Mouse (Mus musculus): ENCODE data around the gene Gm20388.
A peak's percentile ranks its signal among the peaks of the same experiment; 100 is the strongest.

Gene Gm20388

DNA sequence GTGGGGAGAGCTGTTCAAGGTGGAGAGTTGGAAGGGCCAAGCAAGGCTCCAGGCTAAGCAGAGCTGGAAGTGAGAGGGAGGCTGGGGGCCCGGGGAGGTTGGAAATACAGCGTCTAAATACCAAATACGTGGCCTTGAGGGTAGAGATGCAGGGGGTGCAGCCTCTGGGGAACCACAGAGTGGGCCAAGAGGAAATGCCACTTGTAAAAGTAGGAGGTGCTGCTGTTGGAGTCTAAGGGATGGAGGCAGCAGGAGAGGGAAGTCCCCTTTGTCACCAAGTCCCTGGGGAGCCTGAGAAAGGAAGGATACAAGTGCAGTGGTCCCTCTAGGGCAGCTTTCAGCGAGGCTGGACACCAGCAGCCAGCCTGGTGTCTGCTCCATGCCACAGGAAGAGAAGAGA lies 615.9 kb downstream of the Gm20388 start:
- no peak for DNase-seq (ENCODE audit: low spot score in 2 of 2)

DNA sequence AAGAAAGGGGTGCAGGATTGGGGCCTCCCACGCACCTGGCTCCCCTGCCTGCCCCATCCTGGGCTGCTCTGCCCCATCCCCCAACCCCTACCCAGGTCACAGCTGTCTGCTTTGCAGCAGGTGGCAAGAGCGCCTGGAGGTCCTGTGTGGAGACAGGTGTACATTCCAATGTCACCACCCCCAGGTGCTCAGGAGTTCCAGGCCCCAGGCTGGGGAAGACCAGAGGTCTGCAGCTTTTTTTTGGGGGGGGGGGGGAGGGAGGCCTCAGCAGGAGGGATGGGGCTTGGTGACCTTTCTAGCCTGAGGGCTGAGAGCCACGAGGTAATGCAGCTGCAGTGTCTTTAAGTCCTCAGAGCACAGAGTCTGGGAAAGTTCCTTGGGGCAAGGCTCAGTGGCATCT lies 617.7 kb downstream of the Gm20388 start:
- DNase-seq (ENCODE audit: low spot score in 2 of 2) = no peak

DNA sequence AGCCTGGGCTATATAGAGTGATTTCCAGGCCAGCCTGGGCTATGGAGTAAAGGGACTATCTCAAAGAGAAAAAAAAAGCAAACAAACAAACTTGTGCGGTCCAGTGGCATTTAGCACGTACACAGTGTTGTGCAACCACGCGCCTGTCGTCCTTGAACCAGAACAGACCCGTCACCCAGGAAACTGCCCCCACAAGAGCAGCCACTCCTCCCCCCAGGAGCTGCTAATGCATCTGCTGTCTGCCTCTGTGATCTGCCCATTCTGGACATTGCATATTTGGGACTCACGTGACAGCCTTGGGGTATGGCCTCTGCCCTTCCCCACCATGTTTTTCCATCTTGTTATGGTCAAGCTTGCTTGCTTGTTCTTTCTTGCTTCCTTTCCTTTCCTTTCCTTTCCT lies 618.6 kb downstream of the Gm20388 start:
- no peak for DNase-seq (ENCODE audit: low spot score in 2 of 2)

DNA sequence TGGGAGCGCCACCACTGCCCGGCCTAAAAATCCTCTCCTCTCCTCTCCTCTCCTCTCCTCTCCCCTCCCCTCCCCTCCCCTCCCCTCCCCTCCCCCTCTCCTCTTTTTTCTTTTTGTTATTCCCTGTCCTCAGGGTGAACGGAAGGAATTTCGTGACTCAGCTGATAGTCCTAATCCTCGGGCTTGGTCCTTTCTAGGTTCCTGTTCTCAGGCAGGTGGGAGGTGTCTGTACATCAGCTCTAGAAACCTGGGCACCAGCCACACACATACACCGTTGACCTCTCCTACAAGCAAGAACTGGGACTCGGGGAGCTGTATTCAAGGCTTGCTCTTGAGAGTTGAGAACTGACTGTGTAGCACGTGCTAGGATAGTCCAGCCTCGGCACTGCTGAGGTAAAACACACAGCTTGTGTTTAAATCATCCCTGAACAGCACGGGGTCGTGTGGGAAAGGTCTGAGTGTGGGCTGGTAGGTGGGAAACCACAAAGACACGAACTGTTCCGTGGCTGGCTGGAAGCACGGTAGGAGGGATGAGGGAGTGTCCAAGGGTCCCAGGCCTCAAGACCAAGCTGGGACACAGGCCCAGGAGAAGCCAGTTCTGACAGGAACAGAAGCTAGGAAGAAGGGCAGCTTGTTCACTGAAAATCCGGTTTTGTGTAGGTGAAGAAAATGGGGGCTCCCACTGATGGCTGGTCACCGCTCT lies 620.5 kb downstream of the Gm20388 start:
- no peak for DNase-seq (ENCODE audit: low spot score in 2 of 2)

DNA sequence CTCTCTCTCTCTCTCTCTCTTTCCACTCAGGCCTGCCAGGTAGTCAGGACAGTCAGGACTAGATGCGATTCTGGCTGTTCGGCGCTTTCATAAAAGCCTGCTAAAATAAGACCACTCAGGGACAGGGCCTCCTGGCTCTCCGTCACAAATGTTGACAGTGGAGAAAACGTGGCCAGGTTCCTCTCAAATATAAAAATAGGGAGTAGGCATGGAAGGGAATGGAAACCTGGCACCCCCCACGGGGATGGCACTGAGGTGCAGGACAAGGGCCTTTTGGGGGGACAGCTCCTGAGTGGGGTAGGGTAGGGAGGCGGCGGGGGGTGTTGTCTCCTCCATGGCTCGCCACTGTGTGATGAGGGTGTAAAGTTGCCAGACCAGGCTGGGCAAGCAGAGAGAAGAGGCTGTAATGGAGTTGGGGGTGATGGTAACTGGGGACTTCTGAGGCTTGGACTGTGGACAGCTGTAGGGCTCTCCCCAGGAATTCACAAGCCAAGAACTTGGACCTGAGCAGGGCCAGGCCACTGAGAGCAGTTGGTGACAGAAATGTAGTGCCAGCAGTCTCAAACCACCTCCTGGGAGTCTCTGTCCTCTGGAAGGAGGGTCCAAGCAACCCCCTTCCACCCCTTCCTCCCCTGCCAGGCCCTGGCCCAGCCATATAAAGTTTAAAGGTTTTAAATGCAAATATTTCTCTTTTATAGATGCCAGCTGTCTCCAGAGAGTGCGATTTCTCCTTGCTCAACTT lies 621.3 kb downstream of the Gm20388 start:
- no peak for DNase-seq (ENCODE audit: low spot score in 2 of 2)

DNA sequence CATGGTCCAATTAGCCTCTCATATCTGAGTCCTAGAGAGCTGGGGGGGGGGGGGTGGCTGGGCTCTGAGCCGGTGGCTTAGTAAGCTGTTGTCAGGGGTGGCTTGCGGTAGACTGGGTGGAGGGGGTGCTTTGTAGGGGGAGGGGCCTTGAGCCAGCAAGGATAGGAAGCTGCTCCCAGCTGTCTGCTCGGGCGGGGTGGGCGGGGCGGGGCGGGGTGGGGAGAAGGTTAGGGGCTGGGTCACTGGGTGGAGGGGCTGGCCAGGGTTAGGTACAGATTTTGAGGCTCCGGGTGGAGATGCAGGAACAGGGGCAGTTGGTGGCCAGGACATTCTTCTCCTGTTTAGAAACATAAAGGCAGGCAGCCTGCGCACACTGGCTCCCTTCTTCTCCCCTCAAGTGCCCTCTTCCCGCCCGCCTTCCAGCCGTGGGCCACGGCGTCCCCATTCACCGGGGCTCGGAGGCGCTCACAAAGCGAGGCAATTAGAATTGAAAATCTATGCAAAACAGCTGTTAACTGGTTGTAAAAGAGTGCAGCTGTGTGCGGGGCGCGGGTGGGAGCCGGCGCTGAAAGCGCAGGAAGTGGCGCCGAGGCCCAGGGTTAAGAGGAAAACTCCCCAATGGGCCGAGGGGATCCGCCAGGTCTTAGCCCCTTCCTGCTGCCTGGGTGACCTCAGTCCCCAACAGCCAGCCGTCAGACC lies 622.0 kb downstream of the Gm20388 start:
- DNase-seq (ENCODE audit: low spot score in 2 of 2) = peak in 1 of 2 experiments; percentile 28

DNA sequence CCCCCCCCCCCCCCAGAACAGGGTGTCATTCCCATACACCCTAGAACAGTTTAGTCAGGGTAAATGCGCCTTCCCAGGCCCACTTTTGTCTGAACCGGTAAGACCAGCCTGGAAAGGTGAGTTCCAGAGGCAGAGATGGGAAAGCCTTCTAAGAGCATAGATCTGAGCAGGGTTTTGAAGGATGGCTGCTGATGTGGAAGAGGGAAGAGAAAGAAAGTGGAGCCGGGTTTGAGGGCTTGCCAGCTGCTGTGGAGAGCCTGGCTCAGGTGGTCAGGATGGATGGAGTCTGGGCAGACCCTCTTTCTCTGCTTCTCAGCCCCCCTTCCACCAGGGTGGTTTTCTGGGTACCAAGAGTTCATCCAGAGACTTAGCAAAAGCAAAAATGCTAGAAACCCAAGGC lies 622.7 kb downstream of the Gm20388 start:
- no peak for DNase-seq (ENCODE audit: low spot score in 2 of 2)

DNA sequence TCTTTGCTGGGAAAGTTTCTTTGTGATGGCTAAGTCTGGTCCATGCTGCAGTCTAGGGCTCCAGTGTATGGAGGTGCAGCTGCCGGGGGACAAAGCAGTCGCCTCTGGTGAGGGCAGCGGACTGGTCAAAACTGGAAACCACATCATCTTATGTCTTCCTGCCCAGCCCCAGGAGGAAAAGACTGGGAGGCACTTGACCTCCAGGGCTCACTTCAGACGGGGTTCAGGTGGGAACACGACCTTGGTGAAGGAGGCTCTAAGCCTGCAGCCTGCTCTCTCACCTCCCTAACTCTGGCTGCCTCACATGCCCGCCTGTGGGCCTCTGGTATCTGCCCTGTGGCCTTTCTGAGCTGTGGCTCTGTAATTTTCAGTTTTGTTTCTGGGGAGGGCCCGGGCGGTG lies 623.4 kb downstream of the Gm20388 start:
- DNase-seq (ENCODE audit: low spot score in 2 of 2) = no peak

DNA sequence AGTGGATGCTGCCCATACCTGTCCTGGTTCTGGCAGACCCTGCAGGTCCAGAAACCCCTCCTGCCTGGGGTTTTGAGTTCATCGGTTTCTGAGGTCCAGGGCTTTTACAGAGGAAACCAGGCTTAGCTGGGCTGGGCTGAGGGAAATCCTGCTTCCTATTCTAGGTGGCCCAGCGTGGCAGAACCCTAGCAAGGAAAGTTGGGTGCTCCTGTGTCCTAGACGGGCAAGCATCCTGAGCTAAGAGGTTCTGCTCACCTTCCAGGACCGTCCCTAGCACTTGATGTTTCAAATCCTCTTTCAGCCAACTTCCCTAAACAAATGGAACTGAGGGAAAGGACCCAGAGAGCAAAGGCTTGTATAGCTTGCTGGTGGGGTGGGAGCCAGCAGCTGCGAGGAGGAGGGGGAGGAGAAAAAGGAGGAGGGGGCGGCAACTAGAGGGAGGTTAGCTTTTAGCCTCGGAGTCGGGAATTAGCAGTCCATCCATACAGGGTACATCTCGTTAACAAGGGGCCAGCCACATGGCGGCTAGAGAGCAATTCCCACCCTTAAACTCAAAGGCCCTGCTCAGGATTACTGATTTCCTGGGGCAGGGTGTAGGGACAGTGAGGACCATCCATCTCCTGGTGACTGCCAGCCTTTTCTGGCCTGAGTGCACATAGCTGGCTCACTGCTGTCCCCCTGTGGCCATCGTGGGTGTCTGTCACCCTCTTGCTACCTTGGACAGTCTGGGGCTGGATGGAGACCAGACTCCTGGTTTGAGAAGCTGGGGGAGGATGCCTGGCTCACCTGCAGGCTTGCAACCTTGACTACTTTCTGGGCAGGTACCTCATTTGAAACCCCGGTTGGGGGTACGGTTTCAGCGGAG lies 624.1 kb downstream of the Gm20388 start:
- peak; percentile 64 to 75 for DNase-seq (ENCODE audit: low spot score in 2 of 2)

DNA sequence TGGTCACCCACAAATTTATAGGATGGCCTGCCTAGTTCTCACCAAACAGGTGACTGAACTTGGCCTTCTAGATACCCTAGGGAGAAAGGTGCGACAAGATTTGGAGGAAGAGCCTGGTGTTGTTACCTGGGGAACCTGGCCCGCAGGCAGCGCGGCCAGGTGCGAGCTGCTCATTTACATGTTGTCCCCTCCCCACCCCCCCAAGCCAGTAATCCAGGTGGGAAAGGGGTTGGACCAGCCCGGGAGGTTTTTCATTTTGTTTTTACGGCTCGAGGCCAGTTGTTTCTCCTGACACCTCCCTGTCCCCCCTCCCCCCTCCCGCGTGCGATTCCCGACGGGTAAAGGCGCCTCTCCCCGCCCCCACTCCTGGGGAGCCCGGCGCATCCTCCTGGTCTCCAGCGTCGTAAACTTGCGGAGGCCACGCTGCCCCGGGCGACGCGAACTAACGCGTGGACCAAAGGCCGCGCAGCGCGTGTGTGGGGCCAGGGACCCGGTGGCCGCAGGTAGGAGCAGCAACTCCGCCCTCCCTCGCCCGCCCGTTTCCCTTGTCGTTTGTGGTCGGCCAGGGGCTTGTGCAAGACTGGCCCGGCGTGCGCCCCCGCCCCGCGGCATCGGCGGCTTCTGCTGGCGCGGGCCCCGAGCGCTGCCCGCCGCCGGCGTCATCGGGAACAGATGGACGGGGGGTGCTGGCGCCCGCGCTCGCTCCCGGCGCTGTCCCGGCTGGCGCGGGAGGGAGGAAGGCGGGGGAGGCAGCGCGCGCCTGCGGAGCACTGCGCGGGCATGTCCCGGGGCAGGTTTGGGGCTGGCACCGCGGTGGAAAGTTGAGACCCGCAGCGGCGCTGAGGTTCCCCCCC lies 625.0 kb downstream of the Gm20388 start:
- DNase-seq (ENCODE audit: low spot score in 2 of 2) = peak; percentile 32 to 35

DNA sequence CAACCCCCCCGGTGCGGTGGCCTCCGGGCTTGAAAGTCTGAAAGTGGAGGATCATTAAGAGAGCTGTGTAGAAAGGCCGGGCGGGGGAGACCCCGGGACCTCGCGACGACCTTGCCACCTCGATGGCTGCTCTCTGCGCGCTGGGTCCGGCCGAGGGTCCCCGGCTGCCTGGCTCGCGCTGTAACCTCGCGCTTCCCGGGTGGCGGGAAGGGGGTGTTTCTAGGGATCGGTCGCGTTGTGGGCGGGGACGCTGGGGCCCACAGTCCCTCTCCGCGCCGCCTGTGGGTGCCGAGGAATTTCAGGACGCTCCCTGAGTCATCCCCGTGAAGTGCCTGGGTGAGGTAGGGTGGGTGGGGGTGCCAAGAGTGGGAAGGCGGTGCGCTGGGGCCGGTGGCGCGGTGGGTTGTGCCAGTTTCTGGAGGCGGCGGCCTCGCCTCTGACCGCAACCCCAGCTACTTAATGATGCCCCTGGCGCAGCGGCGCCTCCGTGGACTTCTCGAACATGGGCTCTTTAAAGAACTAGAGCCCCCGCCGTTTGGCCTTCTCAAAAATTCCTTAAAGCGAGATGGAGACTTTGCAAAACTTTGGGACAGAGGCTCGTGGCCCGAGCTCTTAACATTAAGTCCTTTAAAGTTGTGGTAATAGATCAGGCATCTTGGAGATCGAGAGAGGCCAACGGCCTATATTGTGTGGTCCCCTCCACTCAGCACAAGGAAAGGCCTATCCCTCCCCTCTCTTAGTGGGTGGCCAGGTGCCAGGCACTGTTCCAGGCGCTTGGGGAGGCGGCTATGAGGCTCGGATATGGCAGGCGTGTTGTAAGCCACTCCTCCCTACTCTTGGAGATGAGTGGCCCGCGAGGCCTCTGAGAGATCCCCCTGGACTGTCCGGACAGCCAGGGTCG lies 625.9 kb downstream of the Gm20388 start:
- peak; percentile 25 to 31 for DNase-seq (ENCODE audit: low spot score in 2 of 2)

DNA sequence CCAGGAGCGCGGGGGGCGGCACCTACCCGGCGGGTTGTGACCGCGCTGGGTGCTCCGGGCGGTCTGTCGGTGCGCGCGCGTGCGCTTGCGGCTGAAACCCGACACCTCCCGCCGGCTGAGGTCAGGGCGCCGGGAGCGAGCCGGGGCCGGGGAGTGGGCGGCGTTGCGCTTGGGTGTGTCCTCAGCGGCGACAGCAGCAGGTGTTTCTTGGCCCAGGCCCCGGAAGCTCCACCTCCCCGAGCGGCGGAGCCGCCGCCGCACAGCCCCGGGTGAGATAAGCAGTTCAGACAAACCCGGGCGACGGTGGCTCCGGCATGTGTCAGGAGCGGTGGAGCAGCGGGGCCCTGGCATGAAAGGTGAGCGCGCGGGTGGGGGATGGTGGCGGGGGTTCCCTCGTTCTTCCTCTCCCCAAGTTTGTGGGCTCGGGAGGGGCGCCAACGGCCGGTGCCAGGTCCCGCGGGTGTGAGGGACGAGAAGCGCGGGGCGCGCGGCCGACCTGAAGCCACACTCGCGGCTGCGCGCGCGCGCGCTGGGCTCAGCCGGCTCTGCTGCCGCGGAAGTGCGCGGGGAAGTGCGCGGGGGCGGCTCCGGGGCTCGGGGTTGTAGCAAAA lies 626.7 kb downstream of the Gm20388 start:
- DNase-seq (ENCODE audit: low spot score in 2 of 2) = peak; percentile 80

DNA sequence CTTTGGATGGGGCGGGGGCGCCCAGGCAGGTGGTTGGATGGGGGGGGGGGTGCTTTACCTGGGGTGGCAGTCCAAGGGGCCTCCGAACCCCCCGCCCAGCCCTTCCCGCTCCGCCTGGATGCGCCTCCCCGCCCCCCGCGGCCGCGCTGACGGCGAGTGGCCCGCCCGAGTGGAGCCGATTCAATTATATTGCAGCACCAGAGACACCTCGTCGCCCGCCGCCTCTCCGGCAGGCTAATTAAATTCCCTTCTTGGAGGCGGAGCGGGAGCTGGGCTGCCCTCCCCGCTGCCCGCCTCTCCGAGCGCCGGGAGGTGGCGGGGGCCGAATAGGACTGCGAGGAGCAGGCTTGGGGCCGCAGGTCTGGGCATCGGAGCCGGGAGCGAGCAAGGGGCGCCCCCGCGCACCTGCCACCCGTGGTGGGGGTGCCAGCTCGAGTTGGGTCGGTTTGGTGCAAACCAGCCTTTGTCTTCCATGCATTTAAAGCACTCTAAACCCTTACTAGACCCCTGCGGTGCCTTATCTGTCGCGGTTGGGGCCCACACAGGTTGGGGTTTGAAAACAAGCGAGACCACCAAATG lies 627.3 kb downstream of the Gm20388 start:
- peak; percentile 33 to 35 for DNase-seq (ENCODE audit: low spot score in 2 of 2)

DNA sequence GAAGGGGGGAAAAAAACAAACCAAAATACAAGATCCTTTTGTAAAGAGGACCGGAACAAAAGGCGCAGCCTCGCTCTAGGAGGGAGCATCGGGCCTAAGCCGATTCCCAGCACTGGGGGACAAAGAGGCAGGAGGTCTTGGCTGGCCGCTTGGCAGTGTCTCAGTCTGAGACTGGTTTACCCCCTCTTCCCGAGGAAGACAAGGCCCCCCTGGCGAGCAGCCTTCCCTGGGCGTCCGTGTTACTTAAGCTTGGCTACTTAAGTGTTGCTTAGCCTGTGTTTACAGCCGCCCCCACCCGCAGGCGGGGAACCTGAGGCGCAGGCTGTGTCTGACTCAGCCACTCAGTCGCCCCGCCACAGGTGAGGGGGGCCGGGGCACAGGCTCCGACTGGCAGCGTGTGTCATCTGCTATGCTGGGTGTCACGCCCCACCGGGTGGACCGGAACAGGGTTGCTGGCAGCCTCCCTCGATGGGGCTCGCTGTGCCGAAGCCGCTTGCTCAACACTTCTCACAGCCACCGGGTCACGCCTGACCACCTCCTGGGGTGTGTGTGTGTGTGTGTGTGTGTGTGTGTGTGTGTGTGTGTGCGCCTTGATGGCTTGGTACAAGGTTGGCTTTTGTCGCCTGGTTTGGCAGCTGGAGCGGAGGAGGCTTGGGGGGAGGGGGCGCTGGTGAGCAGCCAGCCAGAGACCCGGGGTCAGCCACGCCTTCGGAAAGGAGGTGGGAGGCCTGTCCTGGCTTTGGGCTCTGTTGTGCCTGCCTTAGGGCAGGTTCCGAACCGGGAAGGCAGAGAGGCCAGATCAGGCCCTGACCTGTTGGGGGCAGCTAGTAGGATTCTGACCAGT lies 628.0 kb downstream of the Gm20388 start:
- DNase-seq (ENCODE audit: low spot score in 2 of 2) = peak; percentile 73 to 77

DNA sequence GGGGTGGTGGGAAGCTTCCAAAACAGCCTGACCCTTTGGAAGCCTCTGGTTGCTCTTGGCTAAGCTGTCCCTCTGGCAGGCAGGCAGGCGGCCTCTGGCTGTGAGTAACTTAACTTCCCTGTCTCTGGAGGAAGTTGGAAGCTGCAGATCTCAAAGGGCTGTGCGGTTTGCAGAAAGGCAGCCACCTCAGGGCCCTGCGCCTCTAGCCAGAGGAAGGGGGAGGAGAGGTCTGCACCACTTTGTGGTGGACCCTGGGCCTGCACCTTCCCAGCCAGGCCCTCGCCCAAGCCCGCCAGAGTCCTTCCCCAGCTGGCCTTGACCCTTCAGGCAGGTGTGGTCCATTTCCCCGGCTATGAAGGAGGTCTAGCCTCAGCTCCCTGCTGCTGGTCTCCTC lies 628.7 kb downstream of the Gm20388 start:
- no peak for DNase-seq (ENCODE audit: low spot score in 2 of 2)

DNA sequence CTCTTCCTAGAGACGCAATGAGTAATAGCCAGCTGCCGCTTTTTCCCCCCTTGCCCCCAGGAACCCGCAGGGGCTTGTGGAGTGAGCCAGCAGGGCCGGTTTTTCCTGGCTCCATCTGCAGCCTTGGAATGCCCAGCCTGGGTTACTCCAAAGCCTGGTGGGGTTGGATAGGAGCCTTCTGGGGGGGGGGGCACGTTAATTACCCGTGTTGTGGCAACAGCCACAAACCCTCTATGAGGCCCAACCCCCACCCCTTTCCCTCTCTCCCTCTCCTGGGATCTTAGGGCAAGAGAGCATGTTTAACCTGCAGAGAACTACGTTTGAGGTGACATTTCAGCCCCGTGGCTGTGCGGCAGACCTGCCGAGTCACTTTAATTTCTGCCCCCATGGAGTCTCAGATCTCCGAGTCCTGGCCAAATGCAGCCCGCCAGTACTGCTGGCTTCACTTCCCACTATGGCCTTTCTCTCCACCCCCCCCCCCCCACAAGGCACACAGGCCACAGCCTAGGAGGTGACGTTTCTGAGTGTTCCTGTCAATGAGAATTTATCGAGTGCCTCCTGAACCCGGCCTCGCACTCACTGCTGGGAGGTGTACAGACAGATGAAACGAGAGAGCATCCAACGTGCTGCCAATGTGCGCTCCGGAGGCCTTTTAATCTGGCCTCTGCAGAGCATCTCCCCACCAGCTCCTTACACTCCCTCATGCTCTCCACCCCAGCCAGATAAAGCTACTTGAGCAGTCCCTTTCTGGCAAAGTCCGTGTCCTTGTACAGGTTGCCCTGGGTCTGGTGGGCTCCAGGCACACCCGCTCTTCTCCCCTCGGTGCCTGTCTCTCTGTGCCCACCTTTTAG lies 629.4 kb downstream of the Gm20388 start:
- no peak for DNase-seq (ENCODE audit: low spot score in 2 of 2)

DNA sequence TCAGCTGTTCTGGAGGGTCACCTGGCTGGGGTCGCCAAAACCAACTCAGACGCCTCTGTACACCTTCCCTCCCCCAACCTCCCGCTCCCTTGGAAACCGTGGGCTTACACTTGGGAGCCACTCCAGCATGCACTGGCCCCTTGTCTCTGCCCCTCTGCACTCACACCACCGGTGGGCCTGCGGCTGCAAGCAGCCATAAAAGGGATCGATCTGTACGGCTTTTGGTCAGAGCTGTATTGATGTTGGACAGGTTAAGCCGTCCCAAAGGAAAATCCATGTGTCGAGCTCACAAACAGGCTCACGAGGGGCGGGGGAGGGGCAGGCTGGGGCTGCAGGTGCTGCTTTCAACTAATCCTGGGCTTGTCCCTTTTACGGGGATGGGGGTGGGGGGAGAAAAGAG lies 632.4 kb downstream of the Gm20388 start:
- DNase-seq (ENCODE audit: low spot score in 2 of 2) = no peak
